Mouse (Mus musculus) E14TG2a.4 (cell line): ENCODE data around the gene Sytl3.

Experiments used
- CTCF ChIP-seq: conservative IDR thresholded peaks from 2 replicates; pipeline ENCODE4 v1.5.1; 2014; ENCODE audit warnings: low read length
- POU5F1 ChIP-seq: IDR thresholded peaks from 2 replicates; pipeline ENCODE4 v1.6.1; 2014; ENCODE audit warnings: low read length, borderline replicate concordance

DNA sequence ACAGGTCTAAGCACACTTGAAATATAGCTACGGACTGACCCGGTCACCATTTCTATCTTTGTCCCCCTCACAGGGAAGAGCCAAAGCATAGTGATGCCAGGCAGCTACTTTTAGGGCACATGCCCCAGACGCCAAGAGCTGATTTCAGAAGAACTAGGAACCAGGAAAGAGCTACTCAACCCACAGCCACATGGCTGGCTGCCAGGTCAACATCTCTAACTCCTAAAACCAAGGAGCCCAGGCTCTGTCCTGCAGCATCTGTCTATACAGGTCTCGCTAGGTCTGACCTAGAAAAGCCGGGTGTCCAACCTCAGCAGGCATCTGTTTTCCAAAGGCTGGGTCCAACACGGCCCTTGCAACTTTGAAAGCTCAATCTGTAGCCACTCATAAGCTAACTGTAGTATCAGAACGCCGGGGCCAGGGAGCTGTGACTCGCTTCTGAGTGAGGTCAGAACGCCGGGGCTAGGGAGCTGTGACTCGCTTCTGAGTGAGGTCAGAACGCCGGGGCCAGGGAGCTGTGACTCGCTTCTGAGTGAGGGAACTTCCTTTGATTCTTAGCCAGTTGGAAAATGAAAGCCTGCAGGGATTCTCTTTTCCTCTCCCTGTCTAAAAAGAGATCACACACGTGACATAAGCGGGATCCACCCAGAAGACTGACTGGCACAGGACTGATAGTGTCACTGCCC is 90.0 kb downstream of the Sytl3 start:
- TF ChIP-seq CTCF (no peak), POU5F1 (no peak)
